Comparison of ENCODE assay signal across 10 mouse cellular contexts in genomic region chrX:151050337-151050736, GRCm38 (mm10). TPM values are rescaled to one million over a fixed set of nuclear protein-coding genes. Genes with fewer than 3 reads are reported as not detected.
DNase-seq lines count a peak whose midpoint lies in the region; ATAC-seq lines count a peak whose summit lies in the region.
"Had no signal": no experiment of that assay in that cellular context is flagged by ENCODE, and none has a peak within 500 bp of the region (broad histone marks: within the 10 kb centered on the region; RNA-seq: fewer than 3 reads in every experiment).

No protein-coding gene starts in this region.

- intact Hi-C loops in left cerebral cortex, postnatal 36 days (cut with DNase I), result no loop called here

- DNase-seq in cerebellum, postnatal 10 days, result peak; percentile 36 to 48
- no peak for DNase-seq in cerebellum, adult 9-11 months
- peak; percentile 25 for DNase-seq in layer of hippocampus, adult 11-12 months (ENCODE audit: low spot score)
- no peak for DNase-seq in layer of hippocampus, postnatal 36 days
- DNase-seq in ZHBTc4 (ENCODE audit: low read depth, low spot score), result peak; percentile 52
- DNase-seq in left cerebral cortex, postnatal 36 days (ENCODE audit: low spot score in 2 of 2), result peak; percentile 49 to 70
- DNase-seq in Muller cell, postnatal 12 days (ENCODE audit: inconsistent ontology term), result no peak
- DNase-seq: B cell, adult 2 months; midbrain, embryonic 14.5 days had no signal

- ATAC-seq in cerebellum, adult (ENCODE audit: insufficient number of reproducible peaks, low FRiP score, low TSS enrichment), result no peak

RNA-seq across cellular contexts. Expression of gene Fgd1, which starts 4.4 kb away (rescaled TPM):
- 10 to 100 TPM; 16.6 to 18.6 TPM for total RNA-seq in layer of hippocampus, postnatal 36 days (2021)
- total RNA-seq in left cerebral cortex, postnatal 36 days (2021), result 10 to 100 TPM; 17.8 to 18.4 TPM

RNA-seq across cellular contexts. Expression of gene Gnl3l, which starts 33.2 kb away (rescaled TPM):
- total RNA-seq in layer of hippocampus, postnatal 36 days (2021), result 100 to 1,000 TPM; 183 to 187 TPM
- total RNA-seq in left cerebral cortex, postnatal 36 days (2021), result 100 to 1,000 TPM; 201 TPM

RNA-seq across cellular contexts. Expression of gene Tsr2, which starts 46.0 kb away (rescaled TPM):
- total RNA-seq in layer of hippocampus, postnatal 36 days (2021), result 10 to 100 TPM; 69.1 to 73.1 TPM
- 10 to 100 TPM; 72.6 to 75.3 TPM for total RNA-seq in left cerebral cortex, postnatal 36 days (2021)

Comparison
In these comparisons a context has a peak if more than half of its experiments do, and no peak if none do; other contexts are left out.
1. DNase-seq: peak in cerebellum, postnatal 10 days (2 of 2), layer of hippocampus, adult 11-12 months (single experiment), ZHBTc4 (single experiment) and left cerebral cortex, postnatal 36 days (2 of 2); none in cerebellum, adult 9-11 months (single experiment), layer of hippocampus, postnatal 36 days (0 of 2) and Muller cell, postnatal 12 days (single experiment).